Mouse (Mus musculus) kidney, adult 11 months (tissue): Measurements from ENCODE around the gene Srsf10.
A peak's percentile ranks its signal among the peaks of the same experiment; 100 is the strongest.

Experiments
- DNase-seq: peaks from one replicate; pipeline ENCODE4 v3.0.0; 2022

The Srsf10 gene

GRCm38 (mm10) chr4:135886184-135886583, 30.6 kb downstream of the Srsf10 start:
- DNase-seq: no peak

- no peak for DNase-seq
Measured at GRCm38 (mm10) chr4:135888448-135889057, 33.0 kb downstream of the Srsf10 start.

GRCm38 (mm10) chr4:135889146-135889883, 33.8 kb downstream of the Srsf10 start:
- no peak for DNase-seq

GRCm38 (mm10) chr4:135889884-135890283, 34.3 kb downstream of the Srsf10 start:
- peak; percentile 60 for DNase-seq

GRCm38 (mm10) chr4:135891539-135891938, 36.0 kb downstream of the Srsf10 start:
- no peak for DNase-seq

- no peak for DNase-seq
Measured at GRCm38 (mm10) chr4:135892884-135893283, 37.3 kb downstream of the Srsf10 start.

GRCm38 (mm10) chr4:135895071-135895571, 39.6 kb downstream of the Srsf10 start, which contains the start of gene Cnr2:
TSS of gene Cnr2 (plus strand) at chr4:135895394.
- DNase-seq: no peak

- DNase-seq: no peak
Measured at GRCm38 (mm10) chr4:135896157-135896556, 40.6 kb downstream of the Srsf10 start.

GRCm38 (mm10) chr4:135898380-135899049, 43.0 kb downstream of the Srsf10 start:
- no peak for DNase-seq

- DNase-seq: no peak
Measured at GRCm38 (mm10) chr4:135899050-135899448, 43.5 kb downstream of the Srsf10 start.

- no peak for DNase-seq
Measured at GRCm38 (mm10) chr4:135900008-135900407, 44.5 kb downstream of the Srsf10 start.

- DNase-seq: no peak
Measured at GRCm38 (mm10) chr4:135902606-135903242, 47.2 kb downstream of the Srsf10 start.

- no peak for DNase-seq
Measured at GRCm38 (mm10) chr4:135904810-135905209, 49.3 kb downstream of the Srsf10 start.

- DNase-seq: no peak
Measured at GRCm38 (mm10) chr4:135906633-135907032, 51.1 kb downstream of the Srsf10 start.

- DNase-seq: no peak
Measured at GRCm38 (mm10) chr4:135909326-135910066, 53.9 kb downstream of the Srsf10 start.

GRCm38 (mm10) chr4:135911531-135911930, 56.0 kb downstream of the Srsf10 start:
- peak; percentile 57 for DNase-seq

GRCm38 (mm10) chr4:135912164-135912563, 56.6 kb downstream of the Srsf10 start:
- no peak for DNase-seq

- DNase-seq: no peak
Measured at GRCm38 (mm10) chr4:135912835-135913234, 57.3 kb downstream of the Srsf10 start.

GRCm38 (mm10) chr4:135913433-135913832, 57.9 kb downstream of the Srsf10 start:
- DNase-seq: no peak

GRCm38 (mm10) chr4:135918635-135919279, 63.2 kb downstream of the Srsf10 start:
- no peak for DNase-seq

- DNase-seq: no peak
Measured at GRCm38 (mm10) chr4:135919280-135919639, 63.7 kb downstream of the Srsf10 start.
